Mouse (Mus musculus) monocyte, adult 2 months (primary cell): ENCODE results near the gene Fut2.
A peak's percentile ranks its signal among the peaks of the same experiment; 100 is the strongest.
"Not testable (repeated sequence)": the region's sequence is repeated elsewhere in the genome, so short reads cannot be mapped to it uniquely, and the experiment has no call there.

Experiments
- DNase-seq, 2 experiments: peaks; one replicate each; pipeline ENCODE4 v3.0.0; 2022; ENCODE audit warnings: low spot score in 2 of 2, low read depth in 1 of 2

Fut2 gene

GRCm38 (mm10) chr7:45677627-45678295 is 11.6 kb upstream of the Fut2 start:
- no peak for DNase-seq

DNA sequence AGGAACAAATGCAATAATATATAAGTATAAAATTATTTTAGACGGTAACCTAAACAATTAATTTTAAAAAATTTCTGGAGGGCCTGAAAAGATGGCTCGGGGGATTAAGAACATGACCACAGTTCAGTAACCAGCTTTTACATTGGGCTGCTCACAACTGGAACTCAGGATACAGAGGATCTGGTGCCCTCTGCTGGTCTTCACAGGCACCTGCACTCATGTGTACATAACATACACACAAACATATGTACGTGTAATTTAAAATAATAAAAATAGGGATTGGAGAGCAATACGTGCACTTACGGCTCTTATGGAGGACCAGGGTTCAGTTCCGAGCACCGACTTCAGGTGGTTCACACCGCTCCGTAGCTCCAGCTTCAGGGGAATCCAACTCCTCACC is 2.7 kb upstream of the Fut2 start:
- DNase-seq = no peak

DNA sequence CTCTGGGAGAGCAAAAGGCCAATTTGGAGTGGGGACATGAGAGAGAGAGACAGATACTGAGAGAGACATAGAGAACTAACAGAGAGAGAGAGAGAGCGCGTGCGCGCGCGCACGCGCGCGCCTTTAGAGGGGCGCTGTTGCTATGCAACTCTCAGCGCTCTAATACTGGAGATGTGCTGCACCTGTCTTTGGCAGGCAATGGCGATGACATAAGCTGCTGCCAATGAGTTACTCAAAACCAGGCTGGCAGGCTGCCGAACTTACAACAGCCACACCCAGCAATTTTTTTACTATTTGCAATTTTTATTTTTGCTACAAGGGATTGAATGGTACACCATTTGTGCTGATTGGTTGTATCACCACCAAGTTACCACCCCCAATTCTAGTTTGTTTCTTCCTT is 1.6 kb upstream of the Fut2 start:
- no peak for DNase-seq

DNA sequence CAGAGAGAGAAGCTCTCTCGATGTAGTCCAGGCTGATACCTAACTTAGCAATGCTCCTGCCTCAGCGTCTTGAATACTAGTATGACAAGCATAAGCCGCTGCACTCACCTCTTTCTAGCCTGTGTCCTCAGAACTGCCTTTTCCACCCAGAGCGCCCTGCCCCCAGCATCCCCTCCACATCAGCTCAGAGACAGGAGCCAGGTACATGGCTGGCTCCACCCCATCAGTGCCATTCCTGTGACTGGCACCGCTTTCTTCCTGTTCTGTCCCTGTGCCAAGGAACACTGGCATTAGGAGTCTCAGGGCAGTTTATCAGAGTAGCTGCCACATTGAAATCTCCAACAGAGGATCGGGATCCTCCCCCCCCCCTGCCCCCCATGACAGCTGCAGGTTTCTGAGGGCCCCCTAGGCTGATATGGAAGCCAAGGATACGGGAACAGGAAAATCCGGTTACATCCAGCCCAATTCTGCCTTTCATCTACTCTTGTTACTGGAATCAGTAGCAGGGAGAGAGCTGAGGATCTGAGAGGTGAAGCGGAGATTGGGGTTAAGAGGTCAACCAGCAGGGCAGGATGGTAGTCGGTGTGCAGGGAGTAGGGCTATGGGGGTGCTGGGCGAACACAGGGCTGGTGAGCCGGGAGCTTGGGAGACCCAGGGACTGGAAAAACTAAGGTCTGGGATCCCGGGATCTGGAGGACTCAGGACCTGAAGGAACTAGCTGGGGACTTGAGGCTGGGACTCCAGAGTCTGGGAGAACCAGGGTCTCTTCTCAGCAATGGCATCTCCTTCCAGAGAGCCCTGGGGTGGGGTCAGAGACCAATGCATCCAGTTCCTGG is 673 bp downstream of the Fut2 start:
- DNase-seq = no peak

GRCm38 (mm10) chr7:45661702-45662101 is 4.5 kb downstream of the Fut2 start:
- not testable (repeated sequence) for DNase-seq

DNA sequence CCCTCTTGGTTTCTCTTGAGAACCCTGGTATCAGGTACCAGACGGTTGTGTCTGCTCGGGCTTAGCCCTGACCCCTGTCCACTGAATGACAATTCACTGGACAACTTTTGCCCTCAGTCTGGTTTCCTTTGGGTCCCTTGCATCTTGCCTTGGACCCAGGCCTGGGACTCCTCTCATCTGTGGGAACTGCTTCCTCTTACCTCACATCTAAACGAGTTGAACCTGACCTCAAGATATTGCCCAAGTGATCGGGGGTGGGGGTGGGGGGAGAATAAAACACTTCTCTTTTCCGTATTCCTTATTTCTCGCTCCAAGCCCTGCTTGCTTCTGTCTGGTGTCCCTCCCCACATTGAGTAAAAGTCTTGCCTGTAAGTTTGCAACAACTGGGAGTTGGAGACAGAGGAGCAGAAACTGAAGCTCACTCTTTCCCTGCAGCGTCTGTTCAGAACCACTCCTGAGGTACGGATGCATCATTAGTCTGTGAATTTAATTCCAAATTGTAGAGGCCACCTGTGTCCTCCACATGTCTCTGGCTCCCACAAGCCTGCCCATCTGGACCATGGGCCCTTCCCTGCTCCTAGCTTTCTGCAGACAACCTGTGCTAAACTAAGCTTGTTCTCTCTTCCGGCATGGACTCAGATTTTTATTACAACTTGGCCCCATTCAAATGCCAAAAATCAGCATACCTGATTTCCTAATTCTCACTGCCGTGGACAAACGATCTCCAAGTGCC is 5.3 kb downstream of the Fut2 start:
- DNase-seq = no peak

DNA sequence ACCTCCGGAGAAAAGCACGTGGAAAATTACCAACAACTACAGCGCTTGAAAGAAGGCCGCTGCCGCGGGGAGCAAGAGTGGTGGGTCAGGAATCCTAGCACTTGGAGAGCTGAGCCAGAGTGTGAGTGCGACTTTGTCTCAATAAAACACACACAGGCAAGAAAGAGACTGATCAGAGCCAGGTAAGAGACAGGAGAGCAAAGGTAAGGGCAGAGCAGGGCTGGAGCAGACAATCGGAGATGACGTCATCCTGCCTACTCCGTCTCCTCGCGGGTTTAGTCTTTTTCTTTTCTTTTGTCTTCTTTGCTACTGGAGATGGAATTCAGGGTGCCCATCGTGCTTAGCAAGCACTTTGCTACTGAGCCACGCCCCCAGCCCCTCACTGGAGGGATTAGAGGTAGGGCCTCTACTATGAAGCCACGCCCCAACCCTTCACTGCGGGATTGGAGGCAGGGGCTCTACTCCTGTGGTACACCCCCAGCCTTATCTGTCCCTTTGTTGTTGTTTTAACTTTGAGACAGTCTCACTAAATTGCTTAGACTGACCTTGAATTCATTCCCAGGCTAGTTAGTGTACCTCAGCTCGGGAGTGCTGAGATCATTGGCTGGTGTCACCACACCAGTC is 11.7 kb downstream of the Fut2 start:
- no peak for DNase-seq

DNA sequence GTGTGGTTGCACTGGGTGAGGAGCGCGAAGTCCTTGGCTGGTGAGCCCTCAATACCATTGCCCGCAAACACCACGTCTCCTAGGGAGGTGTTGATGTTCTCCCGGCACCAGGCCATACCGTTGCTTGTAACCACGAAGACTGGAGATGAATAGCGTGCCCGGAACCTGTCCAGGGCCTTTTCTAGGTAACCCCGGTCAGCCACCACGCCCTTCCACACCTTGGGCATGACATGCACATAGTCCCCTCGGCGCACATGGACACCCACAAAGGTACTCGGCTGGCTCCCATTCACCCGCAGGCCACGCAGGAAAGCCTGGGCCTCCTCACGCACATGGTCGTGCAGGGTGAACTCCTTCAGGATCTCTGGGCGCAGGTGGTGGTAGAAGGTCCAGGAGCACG is 15.7 kb downstream of the Fut2 start:
- not testable (repeated sequence) for DNase-seq

- DNase-seq = no peak
Measured at GRCm38 (mm10) chr7:45649351-45649750, 16.8 kb downstream of the Fut2 start.

DNA sequence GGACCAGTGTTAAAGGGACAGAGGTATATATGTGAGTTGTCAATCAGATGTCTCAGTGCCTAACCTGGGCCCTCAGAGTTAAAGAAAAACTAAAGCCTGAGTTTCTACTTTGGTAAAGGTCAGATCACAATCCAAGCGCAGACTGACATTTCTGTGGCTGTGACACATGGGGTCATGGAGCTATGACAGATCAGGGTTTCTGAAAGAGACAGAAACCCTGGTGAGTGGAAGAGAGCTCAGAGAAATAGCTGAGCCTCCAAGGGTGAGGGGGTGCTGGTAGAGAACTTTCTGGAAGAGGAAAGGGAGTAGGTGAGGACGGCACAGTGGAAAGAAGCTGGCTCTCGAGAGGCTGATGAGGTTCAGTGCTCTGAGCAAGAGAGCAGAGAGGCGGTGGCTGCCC is 19.5 kb downstream of the Fut2 start:
- DNase-seq = no peak

- no peak for DNase-seq
Measured at GRCm38 (mm10) chr7:45645591-45645971, 20.6 kb downstream of the Fut2 start.

GRCm38 (mm10) chr7:45644872-45645590 is 21.2 kb downstream of the Fut2 start:
- DNase-seq = no peak

DNA sequence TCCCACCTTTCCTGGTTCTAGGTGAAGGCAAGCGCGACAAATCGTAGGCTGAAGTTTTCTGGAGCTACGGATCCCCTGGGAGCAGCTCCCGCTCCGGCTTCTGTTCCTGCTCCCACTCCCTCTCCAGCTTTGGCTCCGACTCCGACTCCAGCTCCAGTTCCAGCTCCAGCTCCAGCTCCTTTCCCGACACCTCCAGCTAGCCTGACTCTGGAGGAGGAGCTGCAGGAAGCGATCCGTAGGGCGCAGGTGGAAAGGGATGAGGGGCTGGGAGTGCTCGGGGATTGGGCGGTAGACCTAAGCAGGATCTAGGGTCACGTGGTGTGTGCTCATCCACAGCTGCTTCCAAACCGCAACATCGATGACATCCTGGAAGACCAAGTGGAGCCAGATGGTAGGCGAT is 22.0 kb downstream of the Fut2 start:
- DNase-seq = no peak

DNA sequence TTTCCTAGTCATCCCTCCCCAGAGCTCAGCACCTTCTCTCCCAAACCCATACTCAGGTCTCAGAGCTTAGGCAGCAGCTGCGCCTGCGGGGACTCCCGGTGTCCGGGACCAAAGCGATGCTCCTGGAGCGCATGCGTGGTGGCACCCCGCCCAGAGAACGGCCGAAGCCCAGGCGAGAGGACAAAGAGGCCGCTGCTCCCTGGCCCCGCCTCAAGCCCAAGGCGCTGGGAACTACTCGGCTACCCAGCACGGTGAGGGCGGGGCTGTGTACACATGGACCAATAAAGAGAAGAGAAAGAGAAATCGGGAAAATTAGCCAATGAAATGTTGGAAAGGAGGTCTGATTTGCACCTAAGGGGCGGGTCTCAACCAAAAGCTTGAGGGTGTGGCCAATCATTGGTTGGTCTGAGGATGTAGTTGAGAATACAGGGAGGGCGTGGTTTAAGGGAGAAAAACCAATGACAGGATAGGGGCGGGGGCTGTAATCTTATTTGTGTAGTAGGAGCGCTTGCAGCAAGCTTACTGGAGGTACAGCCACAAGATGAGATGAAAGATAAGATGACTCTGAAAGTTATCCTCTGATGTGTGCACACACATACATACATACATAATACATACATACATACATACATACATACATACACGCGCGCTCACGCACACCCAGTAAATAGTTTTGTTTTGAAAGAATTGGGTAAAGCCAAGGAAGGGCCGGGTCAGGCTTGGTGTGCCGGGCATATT is 22.6 kb downstream of the Fut2 start:
- peak; percentile 66 to 72 for DNase-seq

GRCm38 (mm10) chr7:45642503-45643255 is 23.5 kb downstream of the Fut2 start:
- no peak for DNase-seq

DNA sequence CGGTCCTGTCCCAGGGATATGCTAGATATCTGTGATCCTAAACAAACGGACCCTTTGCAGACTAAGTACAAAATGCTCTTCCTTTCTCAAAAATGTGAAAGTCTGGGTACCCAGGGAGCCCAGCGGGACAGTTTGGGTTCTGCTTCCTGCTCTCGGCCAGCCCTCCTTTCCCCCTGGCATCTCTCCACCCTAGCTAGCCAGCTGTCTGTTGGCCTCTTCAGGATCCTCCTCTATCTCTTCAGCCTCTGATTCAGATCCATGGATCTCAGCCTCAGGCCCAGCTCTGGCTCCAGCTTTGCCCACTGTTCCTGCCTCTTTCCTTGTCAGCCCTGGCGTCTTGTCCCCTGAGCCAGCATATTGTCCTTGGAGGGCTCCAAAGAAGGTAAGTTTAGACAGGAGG is 24.1 kb downstream of the Fut2 start:
- no peak for DNase-seq

DNA sequence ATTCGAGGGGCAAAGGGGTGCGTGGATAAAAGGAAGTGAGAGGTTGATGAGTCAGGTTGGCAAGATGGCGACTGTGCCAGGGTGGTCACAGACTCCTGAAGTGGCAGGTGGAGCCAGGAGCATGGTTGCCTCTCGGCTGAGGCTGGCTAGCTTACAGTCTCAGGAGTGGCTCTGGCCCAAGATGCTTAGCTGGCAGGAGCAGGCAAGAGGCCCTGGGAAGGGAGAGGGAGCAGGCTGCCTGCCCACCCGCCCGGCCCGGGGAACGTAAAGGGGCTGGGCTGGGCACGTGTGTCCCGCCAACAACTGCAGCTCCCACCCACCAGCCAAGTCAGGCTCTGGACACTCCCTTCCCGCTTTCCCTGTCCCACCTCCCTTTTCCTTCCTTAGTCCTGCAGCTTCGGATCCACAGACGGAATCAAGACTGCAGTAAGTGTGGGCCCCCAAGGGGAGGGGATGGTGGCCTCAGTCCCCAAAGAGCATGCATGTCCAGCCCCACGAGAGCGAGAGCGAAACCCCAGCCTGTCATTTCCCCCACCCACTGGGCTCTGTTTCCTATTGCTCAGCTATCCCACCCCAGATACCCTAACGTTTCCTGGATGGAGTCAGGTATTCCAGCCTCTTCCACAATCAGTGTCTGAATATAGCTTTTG is 24.7 kb downstream of the Fut2 start:
- DNase-seq = no peak

- DNase-seq = no peak
Measured at GRCm38 (mm10) chr7:45640191-45640957, 25.8 kb downstream of the Fut2 start.
